Mouse (Mus musculus): ENCODE measurements around the gene Vps45.

The Vps45 gene

GRCm38 (mm10) chr3:96038851-96039250 lies 19.4 kb downstream of the Vps45 start:
- no peak for DNase-seq (ENCODE audit: low spot score in 2 of 2)

GRCm38 (mm10) chr3:96038156-96038555 lies 20.1 kb downstream of the Vps45 start:
- DNase-seq (ENCODE audit: low spot score in 2 of 2): no peak

- no peak for DNase-seq (ENCODE audit: low spot score in 2 of 2)
Observed at GRCm38 (mm10) chr3:96036796-96037195, 21.5 kb downstream of the Vps45 start.

DNA sequence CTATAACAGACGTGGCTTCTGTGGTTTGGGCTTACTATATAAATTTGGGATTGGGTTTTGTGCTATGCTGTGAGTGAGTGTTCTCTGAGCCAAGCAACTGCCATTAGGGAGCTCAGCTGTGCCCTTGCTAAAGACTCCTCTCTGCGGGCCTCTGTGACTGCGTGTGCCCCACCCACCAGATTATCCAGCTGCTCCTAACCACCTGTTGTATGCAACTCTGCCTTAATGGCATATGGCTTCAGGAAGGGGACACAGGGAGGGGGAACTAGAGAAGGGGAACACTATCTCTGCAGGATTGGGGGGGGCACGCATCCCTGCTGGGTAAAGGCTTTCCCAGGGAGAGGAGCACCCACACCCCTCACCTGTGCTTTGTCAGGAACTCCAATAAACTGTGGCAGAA lies 25.2 kb downstream of the Vps45 start:
- no peak for DNase-seq (ENCODE audit: low spot score in 2 of 2)

- no peak for DNase-seq (ENCODE audit: low spot score in 2 of 2)
Observed at GRCm38 (mm10) chr3:96032652-96033017, 25.6 kb downstream of the Vps45 start.

- DNase-seq (ENCODE audit: low spot score in 2 of 2): no peak
Observed at GRCm38 (mm10) chr3:96031991-96032651, 26.1 kb downstream of the Vps45 start.

DNA sequence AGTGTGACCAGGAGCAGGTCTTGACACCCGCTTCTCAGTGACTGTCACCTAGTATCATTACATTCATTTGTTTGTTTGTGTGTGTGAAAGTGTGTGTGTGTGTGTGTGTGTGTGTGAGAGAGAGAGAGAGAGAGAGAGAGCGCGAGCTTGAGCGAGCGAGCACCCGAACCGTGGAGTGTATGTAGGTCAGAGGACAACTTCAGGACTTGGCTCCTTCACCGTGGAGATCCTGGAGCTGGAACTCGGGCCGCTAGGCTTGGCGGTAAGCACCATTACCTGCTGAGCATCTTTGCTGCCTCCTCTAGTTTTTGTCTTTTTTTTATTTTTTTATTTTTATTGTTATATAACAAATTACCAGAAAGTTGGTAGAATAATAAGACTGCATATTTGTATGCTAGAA lies 28.5 kb downstream of the Vps45 start:
- no peak for DNase-seq (ENCODE audit: low spot score in 2 of 2)

DNA sequence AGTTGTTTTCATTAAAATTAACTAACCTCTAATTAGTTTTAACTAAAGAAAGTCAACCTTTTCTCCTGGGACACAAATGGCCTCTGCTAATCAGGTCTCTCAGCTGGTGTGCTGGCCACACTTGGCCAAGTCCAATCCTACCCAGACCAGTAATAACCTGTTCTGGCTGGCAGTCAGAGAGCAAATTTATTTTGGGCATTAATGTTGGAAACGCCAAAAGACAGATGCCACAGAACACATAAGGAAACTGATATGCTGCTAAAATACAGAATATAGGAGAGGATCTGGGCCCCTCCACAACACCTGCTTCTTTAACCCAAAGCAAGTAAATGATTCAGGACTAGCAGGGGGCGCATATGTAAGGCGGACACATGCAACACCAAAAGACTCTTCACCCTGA lies 28.9 kb downstream of the Vps45 start:
- DNase-seq (ENCODE audit: low spot score in 2 of 2): no peak

- DNase-seq (ENCODE audit: low spot score in 2 of 2): no peak
Observed at GRCm38 (mm10) chr3:96027875-96028274, 30.4 kb downstream of the Vps45 start.

DNA sequence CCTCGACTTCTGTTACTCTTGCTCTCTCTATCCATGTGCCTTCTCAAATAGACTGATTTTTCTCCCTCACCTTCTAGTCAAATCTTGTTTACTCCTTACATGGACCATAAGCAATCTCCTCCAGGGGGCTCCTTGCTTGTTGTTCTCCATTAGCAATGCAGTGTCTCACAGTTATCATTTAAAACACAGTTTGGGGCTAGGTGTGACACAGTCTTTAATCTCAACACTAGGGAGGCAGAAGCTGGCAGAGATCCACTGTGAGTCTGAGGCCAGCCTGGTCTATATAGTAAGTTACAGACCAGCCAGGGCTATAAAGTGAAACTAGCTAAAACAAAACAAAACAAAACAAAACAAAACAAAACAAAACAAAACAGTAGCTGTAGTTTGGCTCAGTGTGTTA lies 31.1 kb downstream of the Vps45 start:
- DNase-seq (ENCODE audit: low spot score in 2 of 2): no peak

GRCm38 (mm10) chr3:96021421-96022128 lies 36.7 kb downstream of the Vps45 start:
- no peak for DNase-seq (ENCODE audit: low spot score in 2 of 2)

DNA sequence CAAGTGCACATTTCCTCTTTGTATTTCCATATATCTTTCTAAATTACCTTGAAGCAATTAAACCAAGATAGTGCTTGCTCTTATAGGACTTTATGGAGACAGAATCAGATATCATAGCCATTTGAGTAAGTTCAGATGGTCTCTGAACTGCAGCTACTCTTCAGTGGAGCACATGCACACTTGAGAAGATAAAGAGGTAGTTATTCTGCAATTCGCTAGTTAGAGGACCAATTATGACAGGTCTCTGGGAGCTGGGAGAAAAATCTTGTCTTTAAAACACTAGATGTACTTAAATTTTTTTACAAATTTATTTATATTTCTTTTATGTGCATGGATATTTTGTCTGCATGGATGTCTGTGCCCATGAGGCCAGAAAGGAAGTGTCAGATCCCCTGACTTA lies 37.5 kb downstream of the Vps45 start:
- DNase-seq (ENCODE audit: low spot score in 2 of 2): no peak

GRCm38 (mm10) chr3:96017461-96017860 lies 40.8 kb downstream of the Vps45 start:
- DNase-seq (ENCODE audit: low spot score in 2 of 2): no peak

GRCm38 (mm10) chr3:96016257-96016889 lies 41.9 kb downstream of the Vps45 start:
- DNase-seq (ENCODE audit: low spot score in 2 of 2): no peak

DNA sequence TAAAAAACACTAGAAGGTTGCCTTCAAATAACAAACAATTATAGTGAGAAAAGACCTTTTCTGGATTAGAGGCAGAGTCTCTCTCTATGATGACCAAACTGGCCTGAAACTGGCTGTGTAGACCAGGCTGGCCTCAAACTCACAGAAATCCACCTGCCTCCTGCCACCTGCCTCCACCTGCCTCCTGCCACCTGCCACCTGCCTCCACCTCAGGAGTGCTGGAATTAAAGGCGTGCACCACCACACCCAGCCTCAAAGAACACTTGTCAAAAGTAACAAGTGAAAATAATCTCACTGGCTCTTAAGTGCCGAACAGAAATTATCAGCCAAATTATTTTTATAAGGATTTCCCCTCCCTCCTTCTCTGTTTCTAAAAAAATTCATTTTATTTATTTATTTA lies 42.6 kb downstream of the Vps45 start:
- DNase-seq (ENCODE audit: low spot score in 2 of 2): no peak

DNA sequence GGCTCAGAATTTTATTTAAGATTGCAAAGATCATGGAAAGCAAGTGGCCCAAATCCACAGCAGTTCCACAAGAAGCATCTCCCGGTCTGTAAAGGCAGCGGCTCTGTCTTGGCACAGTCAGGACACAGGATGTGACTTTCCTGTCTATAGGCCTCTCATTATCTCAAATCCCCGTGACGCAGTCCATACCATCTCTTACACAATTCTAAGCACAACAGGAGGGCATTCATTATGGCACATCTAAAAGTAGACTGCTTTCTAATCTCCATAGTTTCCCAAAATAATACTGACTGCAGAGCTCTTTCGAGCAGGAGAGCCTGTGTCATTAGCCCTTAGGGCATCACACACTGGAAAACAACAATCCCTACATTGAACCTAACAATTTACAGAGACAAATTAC lies 45.5 kb downstream of the Vps45 start:
- DNase-seq (ENCODE audit: low spot score in 2 of 2): no peak

DNA sequence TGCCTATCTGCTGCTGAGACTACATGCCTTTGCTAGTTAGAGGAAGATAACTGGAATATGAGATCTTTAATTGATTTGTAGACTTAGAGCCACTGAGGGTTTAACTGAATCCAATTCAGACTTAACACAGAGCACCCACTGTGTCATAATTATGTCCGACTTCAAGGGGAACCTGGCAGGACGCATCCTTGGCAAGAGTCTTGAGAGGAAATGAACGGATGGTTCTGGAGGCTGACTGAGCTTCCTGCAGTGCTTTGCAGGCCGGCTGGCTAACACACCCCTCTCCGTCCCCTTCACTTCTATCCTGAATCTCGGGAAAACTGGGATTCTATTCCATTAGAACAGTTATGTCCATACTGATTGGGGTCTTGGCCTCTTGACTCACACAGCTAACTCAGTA lies 49.8 kb downstream of the Vps45 start:
- DNase-seq (ENCODE audit: low spot score in 2 of 2): no peak

DNA sequence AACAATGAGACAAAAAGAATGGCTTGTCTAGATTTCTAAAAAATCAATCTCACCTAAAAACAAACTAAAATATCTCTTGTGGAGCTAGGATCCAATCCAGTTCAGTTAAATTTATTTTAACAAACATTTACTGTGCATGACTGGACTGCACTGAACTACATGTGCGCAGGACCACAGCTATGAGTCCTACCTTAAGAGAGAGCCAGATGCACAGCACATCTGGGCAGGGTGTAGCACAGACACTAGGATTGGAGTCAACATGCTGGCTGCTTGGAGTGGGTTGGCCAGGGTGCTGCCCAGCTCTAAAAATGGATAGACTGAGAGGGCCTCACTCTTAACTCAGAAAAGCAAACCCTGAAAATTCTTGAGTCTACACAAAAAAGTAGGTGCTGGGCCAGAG lies 56.7 kb downstream of the Vps45 start:
- DNase-seq (ENCODE audit: low spot score in 2 of 2): no peak

- DNase-seq (ENCODE audit: low spot score in 2 of 2): no peak
Observed at GRCm38 (mm10) chr3:96000921-96001501, 57.3 kb downstream of the Vps45 start.

DNA sequence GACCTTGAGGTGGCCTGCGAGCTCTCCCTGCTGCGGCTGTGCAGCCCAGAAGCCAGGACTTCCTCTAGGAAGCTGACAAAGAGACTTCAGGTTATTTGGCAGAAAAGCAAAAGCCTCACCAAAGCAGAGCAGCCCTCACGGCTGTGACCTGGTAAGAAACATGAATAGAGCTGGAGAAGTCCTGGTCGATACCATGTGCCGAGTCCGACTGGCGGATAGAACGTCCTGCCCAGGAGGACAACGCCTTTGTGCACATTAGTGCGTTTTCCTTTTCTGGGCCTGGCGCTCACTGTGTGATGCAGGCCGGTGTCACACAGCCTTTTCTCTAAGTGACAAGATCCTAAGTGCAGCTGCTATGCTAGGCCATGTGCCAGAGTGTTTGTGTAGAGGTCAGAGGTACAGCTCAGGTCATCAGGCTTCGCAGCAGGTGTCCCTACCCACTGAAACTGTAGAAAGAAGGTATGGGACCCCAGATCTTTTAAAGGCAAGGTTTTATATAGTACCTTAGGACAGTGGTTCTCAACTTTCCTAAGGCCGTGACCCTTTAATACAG lies 58.1 kb downstream of the Vps45 start:
- DNase-seq (ENCODE audit: low spot score in 2 of 2): no peak

DNA sequence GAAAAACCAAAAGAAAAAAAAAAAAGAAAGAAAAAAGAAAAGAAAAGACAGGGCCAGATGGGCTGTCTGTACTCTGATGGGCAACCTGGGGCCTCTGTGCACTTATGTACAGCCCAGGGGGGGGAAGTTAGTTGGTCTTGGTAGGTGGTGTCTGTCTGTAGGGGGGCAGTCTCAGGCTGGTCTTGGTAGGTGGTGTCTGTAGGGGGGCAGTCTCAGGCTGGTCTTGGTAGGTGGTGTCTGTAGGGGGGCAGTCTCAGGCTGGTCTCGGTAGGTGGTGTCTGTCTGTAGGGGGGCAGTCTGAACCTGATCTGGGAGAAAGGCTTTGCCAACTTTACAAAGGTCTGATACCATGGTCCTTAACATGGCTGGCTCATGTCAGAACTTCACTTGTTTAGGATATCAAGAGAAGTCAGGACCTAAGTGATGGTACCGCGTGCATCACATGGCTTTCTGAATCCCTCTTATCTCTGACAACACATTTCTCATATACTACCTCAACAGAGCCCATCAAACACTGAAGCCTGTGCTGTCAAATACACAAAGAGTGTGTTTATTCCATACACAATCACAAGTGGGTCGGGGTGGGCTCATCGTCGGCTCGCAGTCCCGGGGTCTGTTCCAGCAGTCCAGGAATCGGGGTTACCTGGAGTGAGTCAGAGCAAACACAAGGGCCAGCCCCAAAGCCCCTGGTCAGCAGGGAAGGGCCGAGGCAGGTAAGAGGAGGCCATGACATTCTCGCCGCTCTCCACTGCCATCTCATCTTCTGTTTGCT lies 58.8 kb downstream of the Vps45 start:
- no peak for DNase-seq (ENCODE audit: low spot score in 2 of 2)

GRCm38 (mm10) chr3:95997203-95997721 lies 61.0 kb downstream of the Vps45 start:
- DNase-seq (ENCODE audit: low spot score in 2 of 2): peak; percentile 68 to 80
